Mouse (Mus musculus): ENCODE results near the gene Fmo3. TPM values are rescaled to one million over a fixed set of nuclear protein-coding genes. Genes with fewer than 3 reads are reported as not detected.

The Fmo3 gene
- polyA plus RNA-seq, 1 experiment from 2014 or later: not detected

DNA sequence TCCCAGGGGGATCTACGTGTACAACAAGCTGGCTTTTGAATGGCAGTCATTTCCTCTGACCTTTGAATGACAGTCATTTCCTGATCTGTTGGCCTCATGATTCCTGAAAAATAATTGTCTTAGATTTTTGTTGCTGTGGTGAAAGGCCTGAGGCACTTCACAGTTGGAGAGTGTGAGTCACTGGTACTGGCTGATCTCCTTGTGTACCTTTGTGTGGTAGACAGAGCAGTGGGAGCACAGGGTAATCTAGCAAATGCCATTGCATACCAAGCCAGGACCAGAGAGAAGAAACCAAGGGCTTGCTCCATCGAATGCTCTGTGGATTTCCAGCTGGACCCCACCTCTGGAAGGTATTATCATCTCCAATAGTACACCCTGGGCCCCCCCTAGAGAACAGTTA, 31.2 kb downstream of the Fmo3 start:
- Histone ChIP-seq H3K36me3 (replicated peaks; ENCODE audit: control insufficient read depth, insufficient read depth) (no peaks in the 10 kb centered on the region), H3K4me1 (replicated peaks; ENCODE audit: control insufficient read depth, insufficient read depth, low read length) (no peaks in the 10 kb centered on the region), H3K9ac (no peak overlapping the region), H3K27me3 (ENCODE audit: control insufficient read depth, insufficient read depth, low read length) (no peaks in the 10 kb centered on the region), H3K27ac (no peak overlapping the region), H3K9me3 (ENCODE audit: control insufficient read depth, low read length) (no peaks in the 10 kb centered on the region), H3K4me2 (replicated peaks) (no peak overlapping the region), H3K4me3 (replicated peaks; ENCODE audit: low read length) (no peak overlapping the region)
- ATAC-seq (ENCODE audit: low FRiP score) (no peak), DNase-seq (ENCODE audit: low spot score) (no peak)
- 65% methylated on average over 2 of the region's 2 CpGs for WGBS

- DNase-seq (ENCODE audit: low spot score) (no peak), ATAC-seq (ENCODE audit: low FRiP score) (no peak)
- Histone ChIP-seq H3K4me2 (replicated peaks) (no peak overlapping the region), H3K9ac (no peak overlapping the region), H3K9me3 (ENCODE audit: control insufficient read depth, low read length) (no peaks in the 10 kb centered on the region), H3K4me3 (replicated peaks; ENCODE audit: low read length) (no peak overlapping the region), H3K27me3 (ENCODE audit: control insufficient read depth, insufficient read depth, low read length) (no peaks in the 10 kb centered on the region), H3K36me3 (replicated peaks; ENCODE audit: control insufficient read depth, insufficient read depth) (no peaks in the 10 kb centered on the region), H3K27ac (no peak overlapping the region), H3K4me1 (replicated peaks; ENCODE audit: control insufficient read depth, insufficient read depth, low read length) (no peaks in the 10 kb centered on the region)
- 92% methylated on average over 1 of the region's 1 CpGs for WGBS
These were observed 34.6 kb downstream of the Fmo3 start for GRCm38 (mm10) chr1:162949763-162950162.

GRCm38 (mm10) chr1:162947934-162948333, 36.4 kb downstream of the Fmo3 start:
- ATAC-seq (ENCODE audit: low FRiP score) (peak; percentile 21; the same call in 1 of the 2 replicates), DNase-seq (ENCODE audit: low spot score) (no peak)
- no peaks in the 10 kb centered on the region for H3K4me1 ChIP-seq (replicated peaks; ENCODE audit: control insufficient read depth, insufficient read depth, low read length)
- H3K27me3 ChIP-seq (ENCODE audit: control insufficient read depth, insufficient read depth, low read length): no peaks in the 10 kb centered on the region
- no peak overlapping the region for H3K9ac ChIP-seq
- no peak overlapping the region for H3K4me2 ChIP-seq (replicated peaks)
- H3K36me3 ChIP-seq (replicated peaks; ENCODE audit: control insufficient read depth, insufficient read depth): no peaks in the 10 kb centered on the region
- no peaks in the 10 kb centered on the region for H3K9me3 ChIP-seq (ENCODE audit: control insufficient read depth, low read length)
- H3K4me3 ChIP-seq (replicated peaks; ENCODE audit: low read length): no peak overlapping the region
- H3K27ac ChIP-seq: no peak overlapping the region
- WGBS: 75% methylated on average over 6 of the region's 6 CpGs

- ATAC-seq (ENCODE audit: low FRiP score): 0 out of 2 replicates have a peak, but pooled peaks have one; percentile 51
- Histone ChIP-seq H3K27ac (no peak overlapping the region), H3K4me3 (replicated peaks; ENCODE audit: low read length) (no peak overlapping the region), H3K9me3 (ENCODE audit: control insufficient read depth, low read length) (no peaks in the 10 kb centered on the region), H3K4me1 (replicated peaks; ENCODE audit: control insufficient read depth, insufficient read depth, low read length) (no peaks in the 10 kb centered on the region), H3K36me3 (replicated peaks; ENCODE audit: control insufficient read depth, insufficient read depth) (no peaks in the 10 kb centered on the region), H3K27me3 (ENCODE audit: control insufficient read depth, insufficient read depth, low read length) (no peaks in the 10 kb centered on the region), H3K4me2 (replicated peaks) (no peak overlapping the region), H3K9ac (no peak overlapping the region)
- 65% methylated on average over 4 of the region's 4 CpGs for WGBS
- no peak for DNase-seq (ENCODE audit: low spot score)
These were observed 37.3 kb downstream of the Fmo3 start for GRCm38 (mm10) chr1:162946837-162947558.

- H3K27me3 ChIP-seq (ENCODE audit: control insufficient read depth, insufficient read depth, low read length): no peaks in the 10 kb centered on the region
- no peak overlapping the region for H3K9ac ChIP-seq
- DNase-seq (ENCODE audit: low spot score) (no peak), ATAC-seq (ENCODE audit: low FRiP score) (no peak)
- no peaks in the 10 kb centered on the region for H3K9me3 ChIP-seq (ENCODE audit: control insufficient read depth, low read length)
- H3K4me2 ChIP-seq (replicated peaks): no peak overlapping the region
- H3K4me1 ChIP-seq (replicated peaks; ENCODE audit: control insufficient read depth, insufficient read depth, low read length): no peaks in the 10 kb centered on the region
- 79% methylated on average over 6 of the region's 6 CpGs for WGBS
- H3K36me3 ChIP-seq (replicated peaks; ENCODE audit: control insufficient read depth, insufficient read depth): no peaks in the 10 kb centered on the region
- H3K27ac ChIP-seq: no peak overlapping the region
- H3K4me3 ChIP-seq (replicated peaks; ENCODE audit: low read length): no peak overlapping the region
These were observed 40.6 kb downstream of the Fmo3 start for GRCm38 (mm10) chr1:162943700-162944099.

DNA sequence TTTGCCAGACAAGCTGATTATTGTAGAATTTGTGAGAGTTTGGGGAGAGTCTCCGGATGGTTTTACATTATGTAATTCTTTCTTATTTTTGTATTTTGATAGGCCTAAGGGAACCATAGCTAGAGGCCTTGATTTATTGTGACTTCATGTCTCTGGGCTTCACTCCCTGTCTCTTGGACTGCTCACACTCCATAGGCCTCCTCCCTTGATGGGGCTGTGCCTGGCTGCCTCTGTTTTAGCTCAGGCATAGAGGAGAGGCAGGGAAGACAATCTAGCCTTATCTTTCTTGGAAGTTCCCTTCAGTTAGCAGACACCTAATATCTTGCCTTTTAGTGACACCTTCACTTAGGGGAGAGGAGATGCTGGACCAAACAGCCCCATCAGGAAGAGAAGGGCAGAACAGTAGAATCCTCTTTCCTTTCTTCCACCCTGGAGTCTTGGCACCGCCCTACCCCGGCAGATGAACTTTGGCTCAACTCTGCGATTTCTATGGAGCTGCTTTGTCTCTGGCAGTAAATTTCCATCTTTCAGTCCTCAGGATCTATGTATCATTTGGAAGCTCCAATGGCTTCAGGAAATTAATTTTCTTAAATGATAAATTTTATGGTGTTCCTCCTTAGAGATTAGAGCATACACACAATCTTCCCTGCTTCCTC, 45.5 kb downstream of the Fmo3 start:
- Histone ChIP-seq H3K4me3 (replicated peaks; ENCODE audit: low read length) (no peak overlapping the region), H3K27me3 (ENCODE audit: control insufficient read depth, insufficient read depth, low read length) (no peaks in the 10 kb centered on the region), H3K4me2 (replicated peaks) (no peak overlapping the region), H3K27ac (no peak overlapping the region), H3K9ac (no peak overlapping the region), H3K36me3 (replicated peaks; ENCODE audit: control insufficient read depth, insufficient read depth) (no peaks in the 10 kb centered on the region), H3K9me3 (ENCODE audit: control insufficient read depth, low read length) (no peaks in the 10 kb centered on the region), H3K4me1 (replicated peaks; ENCODE audit: control insufficient read depth, insufficient read depth, low read length) (no peaks in the 10 kb centered on the region)
- ATAC-seq (ENCODE audit: low FRiP score): no peak
- DNase-seq (ENCODE audit: low spot score): no peak
- WGBS: 90% methylated on average over 4 of the region's 4 CpGs

GRCm38 (mm10) chr1:162937970-162938695, 46.2 kb downstream of the Fmo3 start:
- no peaks in the 10 kb centered on the region for H3K27me3 ChIP-seq (ENCODE audit: control insufficient read depth, insufficient read depth, low read length)
- ATAC-seq (ENCODE audit: low FRiP score): no peak
- no peak overlapping the region for H3K9ac ChIP-seq
- H3K27ac ChIP-seq: no peak overlapping the region
- no peak for DNase-seq (ENCODE audit: low spot score)
- H3K4me1 ChIP-seq (replicated peaks; ENCODE audit: control insufficient read depth, insufficient read depth, low read length): no peaks in the 10 kb centered on the region
- H3K4me3 ChIP-seq (replicated peaks; ENCODE audit: low read length): no peak overlapping the region
- 86% methylated on average over 5 of the region's 5 CpGs for WGBS
- H3K9me3 ChIP-seq (ENCODE audit: control insufficient read depth, low read length): no peaks in the 10 kb centered on the region
- H3K4me2 ChIP-seq (replicated peaks): no peak overlapping the region
- no peaks in the 10 kb centered on the region for H3K36me3 ChIP-seq (replicated peaks; ENCODE audit: control insufficient read depth, insufficient read depth)

DNA sequence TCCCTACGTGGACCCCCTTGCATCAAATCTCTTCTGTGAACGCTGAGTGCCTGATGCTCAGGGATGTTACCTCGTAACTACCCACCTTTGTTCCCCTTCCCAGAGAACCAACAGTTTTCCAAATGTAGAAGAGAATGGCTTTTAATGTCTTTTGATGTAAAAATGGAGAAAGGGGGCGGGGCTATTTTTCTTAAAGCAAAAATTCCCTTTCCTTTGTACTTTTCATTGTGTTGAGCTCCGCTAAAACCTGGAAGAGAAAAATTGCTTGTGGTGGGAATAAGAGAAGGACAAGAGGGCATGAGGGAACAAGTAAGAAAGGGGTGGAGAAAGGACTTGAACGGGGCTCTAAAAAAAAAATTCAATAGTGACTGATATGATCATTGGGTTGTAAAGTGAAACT, 46.9 kb downstream of the Fmo3 start, which contains the start of gene Fmo6:
Fmo6 (minus strand) TSS at position 101 of the 400 bp plus-strand sequence.
- DNase-seq (ENCODE audit: low spot score) (no peak), ATAC-seq (ENCODE audit: low FRiP score) (no peak)
- Histone ChIP-seq H3K36me3 (replicated peaks; ENCODE audit: control insufficient read depth, insufficient read depth) (no peaks in the 10 kb centered on the region), H3K27ac (no peak within 1 kb of the TSS), H3K4me2 (replicated peaks) (no peak within 1 kb of the TSS), H3K4me3 (replicated peaks; ENCODE audit: low read length) (no peak within 1 kb of the TSS), H3K4me1 (replicated peaks; ENCODE audit: control insufficient read depth, insufficient read depth, low read length) (no peaks in the 10 kb centered on the region), H3K27me3 (ENCODE audit: control insufficient read depth, insufficient read depth, low read length) (no peaks in the 10 kb centered on the region), H3K9ac (no peak within 1 kb of the TSS), H3K9me3 (ENCODE audit: control insufficient read depth, low read length) (no peaks in the 10 kb centered on the region)
- WGBS: 86% methylated on average over 6 of the region's 6 CpGs

GRCm38 (mm10) chr1:162934374-162935012, 49.8 kb downstream of the Fmo3 start:
- 70% methylated on average over 4 of the region's 4 CpGs for WGBS
- no peak for DNase-seq (ENCODE audit: low spot score)
- Histone ChIP-seq H3K9ac (no peak overlapping the region), H3K27ac (no peak overlapping the region), H3K36me3 (replicated peaks; ENCODE audit: control insufficient read depth, insufficient read depth) (no peaks in the 10 kb centered on the region), H3K27me3 (ENCODE audit: control insufficient read depth, insufficient read depth, low read length) (no peaks in the 10 kb centered on the region), H3K4me3 (replicated peaks; ENCODE audit: low read length) (no peak overlapping the region), H3K4me2 (replicated peaks) (no peak overlapping the region), H3K9me3 (ENCODE audit: control insufficient read depth, low read length) (no peaks in the 10 kb centered on the region), H3K4me1 (replicated peaks; ENCODE audit: control insufficient read depth, insufficient read depth, low read length) (no peaks in the 10 kb centered on the region)
- ATAC-seq (ENCODE audit: low FRiP score): no peak
